Mouse (Mus musculus): ENCODE data around the gene Mtch1.

- no peak for TF ChIP-seq CTCF (IDR thresholded peaks at IDR 0.05; ENCODE audit: control insufficient read depth, insufficient read depth, insufficient read length)
- TF ChIP-seq USF1 (IDR thresholded peaks at IDR 0.05; ENCODE audit: low read depth), result no peak
- TF ChIP-seq MAX (IDR thresholded peaks at IDR 0.05), result no peak
- no peak for TF ChIP-seq MYOD1 (IDR thresholded peaks at IDR 0.05; ENCODE audit: control insufficient read depth, insufficient read length, low read depth)
- no peak for TF ChIP-seq FOSL1 (IDR thresholded peaks at IDR 0.05; ENCODE audit: insufficient read depth, low read length, poor library complexity, severe bottlenecking)
- TF ChIP-seq MYOG (IDR thresholded peaks at IDR 0.05; ENCODE audit: control insufficient read depth, extremely low read depth, insufficient read length), result no peak
Measured at GRCm38 (mm10) chr17:29382417-29382816, 34.7 kb upstream of the Mtch1 start.
